13 mouse cellular contexts compared by ENCODE assay signal in genomic region chr6:5092795-5093194, GRCm38 (mm10).
DNase-seq lines count a peak whose midpoint lies in the region; ATAC-seq and TF ChIP-seq lines count a peak whose summit lies in the region.
"Had no signal": no experiment of that assay in that cellular context is flagged by ENCODE, and none has a peak within 500 bp of the region (broad histone marks: within the 10 kb centered on the region; RNA-seq: fewer than 3 reads in every experiment).

No protein-coding gene starts in this region.

- peaks cover 9% of the 10 kb centered on the region for H3K4me1 ChIP-seq in heart, embryonic 16.5 days (ENCODE audit: control insufficient read depth, insufficient read depth, low read length)
- H3K4me1 ChIP-seq in lung, embryonic 15.5 days: peaks cover 5% of the 10 kb centered on the region; the same call in 1 of the 2 replicates
- H3K4me1 ChIP-seq in lung, adult 2 months (ENCODE audit: control insufficient read depth, insufficient read depth, low read length): peaks cover 6% of the 10 kb centered on the region
- peaks cover 24% of the 10 kb centered on the region for H3K4me1 ChIP-seq in embryonic facial prominence, embryonic 10.5 days
- H3K4me1 ChIP-seq: forebrain, embryonic 15.5 days; hindbrain, embryonic 15.5 days had no signal

- H3K27me3 ChIP-seq in heart, embryonic 16.5 days (ENCODE audit: control insufficient read depth, insufficient read depth, low read length): no peaks in the 10 kb centered on the region
- no peaks in the 10 kb centered on the region for H3K27me3 ChIP-seq in lung, embryonic 15.5 days
- H3K27me3 ChIP-seq in embryonic facial prominence, embryonic 10.5 days (replicated peaks; ENCODE audit: low read depth, poor library complexity, severe bottlenecking): no peaks in the 10 kb centered on the region
- H3K27me3 ChIP-seq: forebrain, embryonic 15.5 days; hindbrain, embryonic 15.5 days; liver, embryonic 13.5 days had no signal

- no peaks in the 10 kb centered on the region for H3K9me3 ChIP-seq in heart, embryonic 16.5 days (replicated peaks; ENCODE audit: control insufficient read depth, low read length)
- no peaks in the 10 kb centered on the region for H3K9me3 ChIP-seq in lung, embryonic 15.5 days
- no peaks in the 10 kb centered on the region for H3K9me3 ChIP-seq in embryonic facial prominence, embryonic 10.5 days
- H3K9me3 ChIP-seq: forebrain, embryonic 15.5 days; hindbrain, embryonic 15.5 days; liver, embryonic 13.5 days had no signal

- no peak overlapping the region for H3K4me2 ChIP-seq in heart, embryonic 16.5 days (ENCODE audit: low read depth, low read length)
- no peak overlapping the region for H3K4me2 ChIP-seq in lung, embryonic 15.5 days
- H3K4me2 ChIP-seq: forebrain, embryonic 15.5 days; hindbrain, embryonic 15.5 days; liver, embryonic 13.5 days; midbrain, embryonic 11.5 days had no signal

- ATAC-seq in heart, embryonic 16.5 days (replicated peaks; ENCODE audit: extremely low read depth, insufficient read depth, low FRiP score): no peak
- ATAC-seq in lung, embryonic 15.5 days (ENCODE audit: borderline replicate concordance, extremely low read depth, low FRiP score, low TSS enrichment): no peak
- ATAC-seq: forebrain, embryonic 15.5 days had no signal

- no peaks in the 10 kb centered on the region for H3K79me2 ChIP-seq in macrophage (ENCODE audit: inconsistent target)

- DNase-seq in heart, adult 18-20 months: no peak
- no peak for DNase-seq in lung, adult 2 months
- no peak for DNase-seq in embryonic facial prominence, embryonic 10.5 days (ENCODE audit: low spot score)
- DNase-seq in gastrocnemius, postnatal 25 days: no peak
- no peak for DNase-seq in adrenal gland, postnatal 14 days
- DNase-seq: cerebellum, postnatal 36 days; liver, embryonic 13.5 days had no signal

- H3K27ac ChIP-seq in heart, embryonic 16.5 days (ENCODE audit: low read length): peak overlapping the region; percentile 72
- H3K27ac ChIP-seq in lung, embryonic 15.5 days: peak overlapping the region; percentile 52
- H3K27ac ChIP-seq in embryonic facial prominence, embryonic 10.5 days (replicated peaks): peak overlapping the region; percentile 68; the same call in 1 of the 2 replicates
- H3K27ac ChIP-seq in macrophage: peak overlapping the region; percentile 97
- H3K27ac ChIP-seq: forebrain, embryonic 15.5 days had no signal

- H3K36me3 ChIP-seq in heart, embryonic 16.5 days (ENCODE audit: control insufficient read depth, insufficient read depth): no peaks in the 10 kb centered on the region
- no peaks in the 10 kb centered on the region for H3K36me3 ChIP-seq in lung, embryonic 15.5 days
- H3K36me3 ChIP-seq in embryonic facial prominence, embryonic 10.5 days (replicated peaks): no peaks in the 10 kb centered on the region
- no peaks in the 10 kb centered on the region for H3K36me3 ChIP-seq in macrophage (ENCODE audit: inconsistent target)
- H3K36me3 ChIP-seq: forebrain, embryonic 15.5 days; hindbrain, embryonic 15.5 days; liver, embryonic 13.5 days had no signal

- 79% methylated on average over 4 of the region's 4 CpGs for WGBS in heart, embryonic 16.5 days
- WGBS in lung, embryonic 15.5 days: 83% methylated on average over 4 of the region's 4 CpGs
- 74% methylated on average over 4 of the region's 4 CpGs for WGBS in lung, adult 2 months
- 88% methylated on average over 4 of the region's 4 CpGs for WGBS in embryonic facial prominence, embryonic 10.5 days
- WGBS in macrophage (ENCODE audit: missing documents): 40% methylated on average over 4 of the region's 4 CpGs

- TF ChIP-seq POLR2A in lung, adult 2 months (IDR thresholded peaks at IDR 0.05; ENCODE audit: borderline replicate concordance, extremely low read depth, low read depth, low read length): no peak

- H3K9ac ChIP-seq in heart, embryonic 16.5 days (ENCODE audit: low read length): no peak overlapping the region
- H3K9ac ChIP-seq in lung, embryonic 15.5 days: no peak overlapping the region
- H3K9ac ChIP-seq: forebrain, embryonic 15.5 days; hindbrain, embryonic 15.5 days; liver, embryonic 13.5 days had no signal

- no peak overlapping the region for H3K4me3 ChIP-seq in heart, embryonic 16.5 days (ENCODE audit: low read length)
- H3K4me3 ChIP-seq in lung, embryonic 15.5 days: no peak overlapping the region
- no peak overlapping the region for H3K4me3 ChIP-seq in lung, adult 2 months (replicated peaks; ENCODE audit: extremely low read depth, low read depth, low read length)
- no peak overlapping the region for H3K4me3 ChIP-seq in embryonic facial prominence, embryonic 10.5 days
- H3K4me3 ChIP-seq in macrophage (ENCODE audit: inconsistent target): no peak overlapping the region
- H3K4me3 ChIP-seq: forebrain, embryonic 15.5 days; hindbrain, embryonic 15.5 days; liver, embryonic 13.5 days had no signal

- no peak for TF ChIP-seq CTCF in lung, adult 2 months (IDR thresholded peaks at IDR 0.05; ENCODE audit: insufficient read depth, low read length)
